Mouse (Mus musculus) cortical plate, adult 2 months (tissue): ENCODE measurements around the gene Camsap3.

ENCODE experiments used
- CTCF ChIP-seq: fragments of 200-500 bp; IDR thresholded peaks from 2 replicates; pipeline ENCODE4 v1.5.1; 2011; ENCODE audit warnings: mild to moderate bottlenecking, control low read depth, low read length; ENCODE audit not compliant: insufficient read depth; ENCODE audit errors: extremely low read depth
- POLR2A ChIP-seq: fragments of 200-500 bp; IDR thresholded peaks from 2 replicates; pipeline ENCODE4 v1.6.1; 2011; ENCODE audit warnings: mild to moderate bottlenecking, low read length, control low read depth; ENCODE audit not compliant: insufficient read depth; ENCODE audit errors: extremely low read depth

- TF ChIP-seq CTCF: no peak
- TF ChIP-seq POLR2A: no peak
Measured at GRCm38 (mm10) chr8:3603439-3603838, 16.3 kb downstream of the Camsap3 start.
